Mouse (Mus musculus): Measurements from ENCODE around the gene Hist2h2ab. TPM values are rescaled to one million over a fixed set of nuclear protein-coding genes. Genes with fewer than 3 reads are reported as not detected.
"Not testable (repeated sequence)": the region's sequence is repeated elsewhere in the genome, so short reads cannot be mapped to it uniquely, and the experiment has no call there.

The Hist2h2ab gene
- polyA plus RNA-seq, 1 experiment from 2014 or later = not detected

GRCm38 (mm10) chr3:96240799-96241197 is 21.1 kb downstream of the Hist2h2ab start:
- Histone ChIP-seq H3K9me3 (replicated peaks) (no peaks in the 10 kb centered on the region), H3K4me3 (replicated peaks) (peak overlapping the region; percentile 31; the same call in 1 of the 2 replicates), H3K27ac (replicated peaks) (peak overlapping the region; percentile 82), H3K36me3 (no peaks in the 10 kb centered on the region), H3K4me2 (peak overlapping the region; percentile 58), H3K27me3 (replicated peaks) (no peaks in the 10 kb centered on the region), H3K4me1 (peaks cover 25% of the 10 kb centered on the region), H3K9ac (replicated peaks) (0 out of 2 replicates have a peak overlapping the region, but pooled peaks have one; percentile 24)
- 71% methylated on average over 9 of the region's 9 CpGs for WGBS
- ATAC-seq (ENCODE audit: low FRiP score) = no peak

GRCm38 (mm10) chr3:96243921-96244572 is 24.4 kb downstream of the Hist2h2ab start:
- 86% methylated on average over 7 of the region's 7 CpGs for WGBS
- ATAC-seq (ENCODE audit: low FRiP score) = no peak
- Histone ChIP-seq H3K27me3 (replicated peaks) (no peaks in the 10 kb centered on the region), H3K4me3 (replicated peaks) (no peak overlapping the region), H3K9me3 (replicated peaks) (no peaks in the 10 kb centered on the region), H3K36me3 (no peaks in the 10 kb centered on the region), H3K27ac (replicated peaks) (peak overlapping the region; percentile 97), H3K4me1 (peaks cover 23% of the 10 kb centered on the region), H3K9ac (replicated peaks) (no peak overlapping the region), H3K4me2 (peak overlapping the region; percentile 56)

DNA sequence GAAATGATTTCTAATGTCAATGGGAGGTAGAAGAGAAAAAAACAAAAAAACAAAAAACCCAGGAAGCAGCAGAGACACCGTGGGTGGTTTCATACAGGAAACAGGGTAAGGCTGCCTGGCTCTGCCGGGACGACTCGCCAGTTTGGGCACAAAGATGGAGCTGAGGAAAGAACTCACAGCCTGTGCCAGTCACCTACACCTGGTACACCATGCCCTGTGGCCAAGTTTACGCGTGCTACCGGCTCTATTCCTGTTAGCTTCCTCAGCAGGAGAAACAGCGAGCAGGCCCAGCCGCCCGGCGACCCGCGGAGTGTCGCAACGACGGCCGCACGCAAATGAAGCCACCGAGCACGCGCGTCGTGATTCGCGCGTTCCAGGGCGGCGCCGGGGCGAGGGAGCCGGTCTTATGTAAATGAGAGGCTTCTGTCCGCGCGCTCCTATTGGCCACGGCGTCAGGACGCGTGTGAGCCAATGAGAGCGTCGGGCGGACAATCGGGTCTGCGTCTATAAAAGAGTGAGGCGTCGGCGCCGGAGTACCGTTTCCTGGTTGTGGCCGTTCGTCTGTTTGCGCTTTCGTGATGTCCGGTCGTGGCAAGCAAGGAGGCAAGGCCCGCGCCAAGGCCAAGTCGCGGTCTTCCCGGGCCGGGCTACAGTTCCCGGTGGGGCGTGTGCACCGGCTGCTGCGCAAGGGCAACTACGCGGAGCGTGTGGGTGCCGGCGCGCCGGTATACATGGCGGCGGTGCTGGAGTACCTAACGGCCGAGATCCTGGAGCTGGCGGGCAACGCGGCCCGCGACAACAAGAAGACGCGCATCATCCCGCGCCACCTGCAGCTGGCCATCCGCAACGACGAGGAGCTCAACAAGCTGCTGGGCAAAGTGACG is 25.6 kb downstream of the Hist2h2ab start, which contains the start of gene Hist2h2aa1:
TSS of gene Hist2h2aa1 (plus strand) at position 495 of the 884 bp plus-strand sequence.
- H3K9me3 ChIP-seq (replicated peaks); H3K36me3 ChIP-seq; H3K27me3 ChIP-seq (replicated peaks): not testable (repeated sequence)
- Histone ChIP-seq H3K4me2 (peak within 1 kb of the TSS; percentile 56), H3K4me3 (replicated peaks) (peak within 1 kb of the TSS; percentile 48), H3K27ac (replicated peaks) (peak within 1 kb of the TSS; percentile 97), H3K9ac (replicated peaks) (peak within 1 kb of the TSS; percentile 69), H3K4me1 (peaks cover 23% of the 10 kb centered on the region)
- under 1% methylated on average over 40 of the region's 88 CpGs for WGBS
- peak; percentile 91 for ATAC-seq (ENCODE audit: low FRiP score)

GRCm38 (mm10) chr3:96246018-96246417 is 26.4 kb downstream of the Hist2h2ab start:
- Histone ChIP-seq H3K4me3 (replicated peaks) (peak overlapping the region; percentile 34), H3K4me1 (peaks cover 19% of the 10 kb centered on the region), H3K4me2 (peak overlapping the region; percentile 44), H3K27ac (replicated peaks) (peak overlapping the region; percentile 72; the same call in 1 of the 2 replicates)
- H3K9me3 ChIP-seq (replicated peaks); H3K9ac ChIP-seq (replicated peaks); H3K27me3 ChIP-seq (replicated peaks); H3K36me3 ChIP-seq: not testable (repeated sequence)
- ATAC-seq (ENCODE audit: low FRiP score) = peak; percentile 37
- WGBS = 0% methylated on average over 10 of the region's 21 CpGs

- not testable (repeated sequence) for H3K9me3 ChIP-seq (replicated peaks); H3K36me3 ChIP-seq; H3K27me3 ChIP-seq (replicated peaks)
- Histone ChIP-seq H3K27ac (replicated peaks) (peak within 1 kb of the TSS; percentile 72; the same call in 1 of the 2 replicates), H3K9ac (replicated peaks) (0 out of 2 replicates have a peak within 1 kb of the TSS, but pooled peaks have one; percentile 2), H3K4me1 (peaks cover 18% of the 10 kb centered on the region), H3K4me3 (replicated peaks) (peak within 1 kb of the TSS; percentile 34), H3K4me2 (peak within 1 kb of the TSS; percentile 50)
- WGBS = no CpG with 5 or more reads among the region's 47 CpGs
- ATAC-seq (ENCODE audit: low FRiP score) = peak; percentile 89
Measured at GRCm38 (mm10) chr3:96246427-96246856, 26.8 kb downstream of the Hist2h2ab start, which contains the start of gene Hist2h3c1. Gene Hist2h3c1, plus strand, starts transcription at chr3:96246685.

GRCm38 (mm10) chr3:96247356-96248140 is 27.9 kb downstream of the Hist2h2ab start:
- H3K36me3 ChIP-seq = no peaks in the 10 kb centered on the region
- H3K9me3 ChIP-seq (replicated peaks) = no peaks in the 10 kb centered on the region
- H3K9ac ChIP-seq (replicated peaks) = 0 out of 2 replicates have a peak overlapping the region, but pooled peaks have one; percentile 2
- H3K27ac ChIP-seq (replicated peaks) = no peak overlapping the region
- peak overlapping the region; percentile 23; the same call in 1 of the 2 replicates for H3K4me3 ChIP-seq (replicated peaks)
- peaks cover 18% of the 10 kb centered on the region for H3K4me1 ChIP-seq
- peak overlapping the region; percentile 50 for H3K4me2 ChIP-seq
- no peak for ATAC-seq (ENCODE audit: low FRiP score)
- 7% methylated on average over 11 of the region's 11 CpGs for WGBS
- H3K27me3 ChIP-seq (replicated peaks) = no peaks in the 10 kb centered on the region

- Histone ChIP-seq H3K4me3 (replicated peaks) (no peak overlapping the region), H3K36me3 (no peaks in the 10 kb centered on the region), H3K4me1 (peaks cover 18% of the 10 kb centered on the region), H3K4me2 (peak overlapping the region; percentile 50), H3K27me3 (replicated peaks) (no peaks in the 10 kb centered on the region), H3K9ac (replicated peaks) (no peak overlapping the region), H3K27ac (replicated peaks) (no peak overlapping the region), H3K9me3 (replicated peaks) (no peaks in the 10 kb centered on the region)
- WGBS = 48% methylated on average over 6 of the region's 6 CpGs
- ATAC-seq (ENCODE audit: low FRiP score) = no peak
Measured at GRCm38 (mm10) chr3:96248141-96249033, 28.7 kb downstream of the Hist2h2ab start.

DNA sequence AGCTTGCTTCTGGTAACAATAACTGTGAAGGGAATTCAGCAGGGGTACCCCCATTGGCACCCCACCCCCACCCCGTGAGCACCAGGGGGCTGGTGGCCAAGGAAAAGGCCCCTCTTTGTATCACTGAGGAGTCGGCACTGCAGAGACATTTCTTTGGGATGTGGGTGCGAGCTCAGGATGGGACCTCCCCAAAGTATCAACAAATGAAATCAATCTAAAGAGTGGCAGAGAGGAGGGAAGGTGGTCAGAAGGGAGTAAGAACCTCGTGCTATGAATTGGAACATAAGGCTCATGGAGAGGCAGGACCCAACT is 29.3 kb downstream of the Hist2h2ab start:
- H3K27me3 ChIP-seq (replicated peaks) = no peaks in the 10 kb centered on the region
- H3K9me3 ChIP-seq (replicated peaks) = no peaks in the 10 kb centered on the region
- H3K27ac ChIP-seq (replicated peaks) = no peak overlapping the region
- 0 out of 2 replicates have a peak overlapping the region, but pooled peaks have one; percentile 50 for H3K4me2 ChIP-seq
- H3K36me3 ChIP-seq = no peaks in the 10 kb centered on the region
- ATAC-seq (ENCODE audit: low FRiP score) = no peak
- no peak overlapping the region for H3K9ac ChIP-seq (replicated peaks)
- peaks cover 13% of the 10 kb centered on the region for H3K4me1 ChIP-seq
- H3K4me3 ChIP-seq (replicated peaks) = no peak overlapping the region
- 50% methylated on average over 4 of the region's 4 CpGs for WGBS

- Histone ChIP-seq H3K4me2 (no peak overlapping the region), H3K4me3 (replicated peaks) (no peak overlapping the region), H3K9me3 (replicated peaks) (no peaks in the 10 kb centered on the region), H3K4me1 (peaks cover 5% of the 10 kb centered on the region), H3K9ac (replicated peaks) (no peak overlapping the region), H3K36me3 (no peaks in the 10 kb centered on the region), H3K27ac (replicated peaks) (no peak overlapping the region), H3K27me3 (replicated peaks) (no peaks in the 10 kb centered on the region)
- 58% methylated on average over 3 of the region's 3 CpGs for WGBS
- no peak for ATAC-seq (ENCODE audit: low FRiP score)
Measured at GRCm38 (mm10) chr3:96250890-96251289, 31.2 kb downstream of the Hist2h2ab start.

DNA sequence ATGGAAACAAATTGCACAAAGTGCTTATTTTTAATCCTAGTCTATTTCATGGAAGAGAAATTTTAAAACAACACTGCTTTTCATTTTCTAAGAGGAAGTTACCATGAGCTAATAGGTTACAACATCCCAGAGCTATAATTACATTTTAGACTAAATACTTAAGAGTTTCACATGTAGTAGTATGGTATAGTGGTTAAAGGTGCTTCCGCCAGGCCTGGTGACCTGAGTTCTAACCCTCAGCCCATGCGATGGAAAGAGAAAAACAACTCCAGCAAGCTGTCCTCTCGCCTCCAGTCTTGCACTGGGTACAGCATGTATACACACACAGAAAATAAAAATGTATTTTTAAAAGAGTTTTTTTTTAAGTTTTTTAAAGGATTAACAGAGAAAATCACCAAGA is 32.1 kb downstream of the Hist2h2ab start:
- Histone ChIP-seq H3K4me3 (replicated peaks) (no peak overlapping the region), H3K27ac (replicated peaks) (no peak overlapping the region), H3K4me1 (peaks cover 5% of the 10 kb centered on the region), H3K36me3 (no peaks in the 10 kb centered on the region), H3K9me3 (replicated peaks) (no peaks in the 10 kb centered on the region), H3K27me3 (replicated peaks) (no peaks in the 10 kb centered on the region), H3K4me2 (no peak overlapping the region), H3K9ac (replicated peaks) (no peak overlapping the region)
- 95% methylated on average over 3 of the region's 3 CpGs for WGBS
- no peak for ATAC-seq (ENCODE audit: low FRiP score)
